Mouse (Mus musculus): ENCODE measurements around the gene Gm8279.
"Not testable (repeated sequence)": the region's sequence is repeated elsewhere in the genome, so short reads cannot be mapped to it uniquely, and the experiment has no call there.

Gm8279 gene

GRCm38 (mm10) chr14:5131219-5131618, at the start of gene Gm8279:
Gene Gm8279, plus strand, starts transcription at chr14:5131519.
- DNase-seq (ENCODE audit: low spot score), result not testable (repeated sequence)

- not testable (repeated sequence) for DNase-seq (ENCODE audit: low spot score)
Observed at GRCm38 (mm10) chr14:5164235-5164634, 32.9 kb downstream of the Gm8279 start, which contains the start of gene Gm3317. Gene Gm3317, plus strand, starts transcription at chr14:5164535.

- DNase-seq (ENCODE audit: low spot score), result not testable (repeated sequence)
Observed at GRCm38 (mm10) chr14:5185493-5185892, 54.2 kb downstream of the Gm8279 start, which contains the start of gene Gm8271. Gene Gm8271, plus strand, starts transcription at chr14:5185793.

All from layer of hippocampus, adult 11-12 months (tissue).